Mouse (Mus musculus) kidney, postnatal 10 days (tissue): Measurements from ENCODE around the gene Lrfn3.

Experiments used
- DNase-seq: peaks from one replicate; pipeline ENCODE4 v3.0.0; 2021; ENCODE audit warnings: mixed read lengths

Lrfn3 gene

GRCm38 (mm10) chr7:30339432-30340109, 23.0 kb downstream of the Lrfn3 start:
- DNase-seq = no peak

GRCm38 (mm10) chr7:30336384-30336783, 26.2 kb downstream of the Lrfn3 start:
- peak; percentile 94 for DNase-seq

- DNase-seq = no peak
Observed at GRCm38 (mm10) chr7:30335688-30336087, 26.9 kb downstream of the Lrfn3 start.

- no peak for DNase-seq
Observed at GRCm38 (mm10) chr7:30334563-30334962, 28.0 kb downstream of the Lrfn3 start.

GRCm38 (mm10) chr7:30333436-30333835, 29.1 kb downstream of the Lrfn3 start:
- DNase-seq = peak; percentile 90

GRCm38 (mm10) chr7:30332622-30333259, 29.8 kb downstream of the Lrfn3 start:
- DNase-seq = no peak

GRCm38 (mm10) chr7:30331887-30332286, 30.7 kb downstream of the Lrfn3 start:
- peak; percentile 86 for DNase-seq

GRCm38 (mm10) chr7:30328379-30328778, 34.2 kb downstream of the Lrfn3 start:
- DNase-seq = no peak

- peak; percentile 72 for DNase-seq
Observed at GRCm38 (mm10) chr7:30327140-30327539, 35.4 kb downstream of the Lrfn3 start.

GRCm38 (mm10) chr7:30326427-30326826, 36.1 kb downstream of the Lrfn3 start:
- DNase-seq = no peak

GRCm38 (mm10) chr7:30325364-30325763, 37.2 kb downstream of the Lrfn3 start:
- DNase-seq = peak; percentile 60

- no peak for DNase-seq
Observed at GRCm38 (mm10) chr7:30324300-30324944, 38.1 kb downstream of the Lrfn3 start.

- DNase-seq = no peak
Observed at GRCm38 (mm10) chr7:30323795-30324194, 38.8 kb downstream of the Lrfn3 start, which contains the start of gene Sdhaf1. Gene Sdhaf1 (minus strand): TSS chr7:30323895.

GRCm38 (mm10) chr7:30322865-30323264, 39.7 kb downstream of the Lrfn3 start:
- no peak for DNase-seq

GRCm38 (mm10) chr7:30322285-30322667, 40.3 kb downstream of the Lrfn3 start:
- DNase-seq = peak; percentile 99

GRCm38 (mm10) chr7:30321539-30322284, 40.9 kb downstream of the Lrfn3 start, which contains the start of gene E130208F15Rik:
Gene E130208F15Rik (plus strand): TSS chr7:30321740.
- DNase-seq = peak; percentile 83

GRCm38 (mm10) chr7:30320946-30321345, 41.6 kb downstream of the Lrfn3 start:
- no peak for DNase-seq

GRCm38 (mm10) chr7:30318142-30318541, 44.4 kb downstream of the Lrfn3 start:
- DNase-seq = no peak

- no peak for DNase-seq
Observed at GRCm38 (mm10) chr7:30315559-30316529, 46.7 kb downstream of the Lrfn3 start.

GRCm38 (mm10) chr7:30314721-30315155, 47.8 kb downstream of the Lrfn3 start, which contains the start of gene Syne4:
Gene Syne4 (plus strand): TSS chr7:30314807.
- peak; percentile 57 for DNase-seq

GRCm38 (mm10) chr7:30313666-30314320, 48.8 kb downstream of the Lrfn3 start:
- peak; percentile 67 for DNase-seq
